ENCODE assay signal across 8 mouse cellular contexts in the genomic region with DNA sequence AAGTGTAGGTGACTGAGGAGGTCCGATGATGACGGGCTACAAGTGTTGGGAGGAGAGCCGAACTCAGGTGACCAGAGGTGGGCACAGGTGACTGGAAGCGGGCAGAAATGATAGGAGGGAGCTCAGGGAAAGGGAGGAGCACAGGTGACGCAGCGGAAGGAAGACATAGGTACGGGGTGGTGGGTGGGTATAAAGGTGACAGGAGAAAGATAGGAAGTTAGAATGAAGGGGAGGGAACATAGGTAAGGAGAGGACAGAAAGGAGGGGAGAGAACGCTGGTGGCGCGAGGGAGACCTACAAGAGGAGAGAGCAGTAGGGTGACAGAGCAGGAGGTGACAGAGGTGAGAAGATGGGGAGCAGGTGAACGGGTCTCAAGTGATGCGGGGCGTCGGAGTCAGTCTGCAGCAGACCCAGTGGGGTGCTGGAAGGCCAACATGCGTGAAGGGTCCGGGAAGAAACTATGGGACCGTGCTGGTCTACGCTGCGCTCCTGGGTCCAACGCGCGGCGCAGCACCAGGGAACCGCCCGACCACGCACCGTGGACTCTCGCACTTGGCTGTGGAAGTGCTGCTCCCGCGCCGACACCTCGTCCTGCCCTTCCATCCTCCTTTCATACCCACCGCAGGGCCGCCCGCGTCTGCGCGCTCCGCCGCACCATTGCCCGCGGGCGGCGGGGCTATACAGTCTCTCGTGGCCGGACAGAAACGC. TPM values are rescaled to one million over a fixed set of nuclear protein-coding genes. Genes with fewer than 3 reads are reported as not detected.
DNase-seq lines count a peak whose midpoint lies in the region; ATAC-seq and TF ChIP-seq lines count a peak whose summit lies in the region.

No protein-coding gene starts in this region.

- ATAC-seq in intestine, postnatal 0 days, result peak; percentile 76
- ATAC-seq in liver, embryonic 11.5 days (replicated peaks; ENCODE audit: low FRiP score), result peak; percentile 66
- ATAC-seq in midbrain, embryonic 16.5 days, result peak; percentile 89

- no peak overlapping the region for H3K27ac ChIP-seq in ES-E14 (ENCODE audit: insufficient read depth, low read depth, low read length, poor library complexity, severe bottlenecking)
- H3K27ac ChIP-seq in intestine, postnatal 0 days (ENCODE audit: low read depth, low read length), result peak overlapping the region; percentile 85
- peak overlapping the region; percentile 81 for H3K27ac ChIP-seq in liver, embryonic 11.5 days (ENCODE audit: low read depth, low read length)
- H3K27ac ChIP-seq in midbrain, embryonic 16.5 days (ENCODE audit: low read length), result peak overlapping the region; percentile 84

- H3K4me3 ChIP-seq in C2C12 (ENCODE audit: insufficient read depth, poor library complexity, severe bottlenecking) (peak overlapping the region; percentile 48), ES-E14 (ENCODE audit: insufficient read depth in 1 of 2, low read depth in 1 of 2, low read length in 2 of 2, poor library complexity in 1 of 2, severe bottlenecking in 1 of 2) (peak overlapping the region; percentile 79 to 94)
- peak overlapping the region; percentile 78 for H3K4me3 ChIP-seq in erythroblast, embryonic 14.5 days (replicated peaks)
- peak overlapping the region; percentile 85 for H3K4me3 ChIP-seq in intestine, postnatal 0 days (ENCODE audit: low read depth, low read length)
- peak overlapping the region; percentile 76 for H3K4me3 ChIP-seq in liver, embryonic 11.5 days (ENCODE audit: low read depth, low read length)
- H3K4me3 ChIP-seq in midbrain, embryonic 16.5 days (ENCODE audit: low read depth, low read length), result peak overlapping the region; percentile 94

- H3K9ac ChIP-seq in ES-E14 (ENCODE audit: insufficient read depth, low read depth, low read length, poor library complexity, severe bottlenecking), result peak overlapping the region; percentile 81
- H3K9ac ChIP-seq in intestine, postnatal 0 days (ENCODE audit: low read depth, low read length), result peak overlapping the region; percentile 77
- peak overlapping the region; percentile 74 for H3K9ac ChIP-seq in liver, embryonic 11.5 days (ENCODE audit: low read depth, low read length)
- peak overlapping the region; percentile 97 for H3K9ac ChIP-seq in midbrain, embryonic 16.5 days (ENCODE audit: low read depth, low read length)

- peak overlapping the region; percentile 96 for H3K4me2 ChIP-seq in intestine, postnatal 0 days (replicated peaks; ENCODE audit: low read depth)
- H3K4me2 ChIP-seq in liver, embryonic 11.5 days, result peak overlapping the region; percentile 96
- peak overlapping the region; percentile 95 for H3K4me2 ChIP-seq in midbrain, embryonic 16.5 days (ENCODE audit: low read length)

- H3K36me3 ChIP-seq in C2C12 (ENCODE audit: control insufficient read depth, insufficient read depth) (no peaks in the 10 kb centered on the region), ES-E14 (ENCODE audit: control insufficient read depth, insufficient read depth, low read length, poor library complexity, severe bottlenecking) (peaks cover 2% of the 10 kb centered on the region; the same call in 1 of the 2 replicates)
- H3K36me3 ChIP-seq in erythroblast, embryonic 14.5 days (ENCODE audit: control insufficient read depth), result no peaks in the 10 kb centered on the region
- H3K36me3 ChIP-seq in intestine, postnatal 0 days (ENCODE audit: control insufficient read depth, insufficient read depth), result no peaks in the 10 kb centered on the region
- no peaks in the 10 kb centered on the region for H3K36me3 ChIP-seq in liver, embryonic 11.5 days (ENCODE audit: control insufficient read depth, insufficient read depth, low read length)
- no peaks in the 10 kb centered on the region for H3K36me3 ChIP-seq in midbrain, embryonic 16.5 days (ENCODE audit: control insufficient read depth, insufficient read depth, low read length)

- H3K79me3 ChIP-seq in C2C12 (ENCODE audit: low read depth), result no peaks in the 10 kb centered on the region

- peak overlapping the region; percentile 44 for H3ac ChIP-seq in C2C12 (ENCODE audit: control insufficient read depth, insufficient read length, low read depth)

- no peaks in the 10 kb centered on the region for H3K79me2 ChIP-seq in C2C12 (ENCODE audit: control insufficient read depth, insufficient read depth)

- no peaks in the 10 kb centered on the region for H3K9me3 ChIP-seq in ES-E14 (ENCODE audit: control insufficient read depth, insufficient read depth, low read depth, low read length)
- no peaks in the 10 kb centered on the region for H3K9me3 ChIP-seq in erythroblast, embryonic 14.5 days (ENCODE audit: control insufficient read depth, low read length)
- H3K9me3 ChIP-seq in intestine, postnatal 0 days (ENCODE audit: control insufficient read depth), result no peaks in the 10 kb centered on the region
- H3K9me3 ChIP-seq in liver, embryonic 11.5 days (ENCODE audit: control insufficient read depth, low read length), result no peaks in the 10 kb centered on the region
- no peaks in the 10 kb centered on the region for H3K9me3 ChIP-seq in midbrain, embryonic 16.5 days (replicated peaks; ENCODE audit: control insufficient read depth, low read length, poor library complexity, severe bottlenecking)

- DNase-seq in ES-E14 (ENCODE audit: low read depth, low spot score), result no peak
- DNase-seq in liver, embryonic 11.5 days (ENCODE audit: low spot score), result no peak
- no peak for DNase-seq in adrenal gland, adult 8-10 months
- no peak for DNase-seq in adrenal gland, postnatal 4 days (ENCODE audit: low spot score in 2 of 2)

- H3K27me3 ChIP-seq in C2C12 (ENCODE audit: control insufficient read depth, insufficient read depth, insufficient read length), result no peaks in the 10 kb centered on the region
- H3K27me3 ChIP-seq in erythroblast, embryonic 14.5 days (ENCODE audit: control insufficient read depth), result peaks cover 6% of the 10 kb centered on the region
- H3K27me3 ChIP-seq in intestine, postnatal 0 days (replicated peaks; ENCODE audit: control insufficient read depth, insufficient read depth, low read length), result no peaks in the 10 kb centered on the region
- peaks cover 4% of the 10 kb centered on the region for H3K27me3 ChIP-seq in liver, embryonic 11.5 days (replicated peaks; ENCODE audit: control insufficient read depth, insufficient read depth, low read length)
- no peaks in the 10 kb centered on the region for H3K27me3 ChIP-seq in midbrain, embryonic 16.5 days (ENCODE audit: control insufficient read depth, insufficient read depth, low read depth, low read length)

- peaks cover 3 to 5% of the 10 kb centered on the region in 2 experiments; a peak in 3 of 4 replicates for H3K4me1 ChIP-seq in ES-E14 (ENCODE audit: control insufficient read depth in 2 of 2, insufficient read depth in 2 of 2, low read length in 2 of 2, poor library complexity in 1 of 2)
- H3K4me1 ChIP-seq in erythroblast, embryonic 14.5 days (ENCODE audit: control insufficient read depth), result peaks cover 39% of the 10 kb centered on the region
- 0 out of 2 replicates have a peak, but pooled peaks cover 7% of the 10 kb centered on the region for H3K4me1 ChIP-seq in intestine, postnatal 0 days (replicated peaks; ENCODE audit: control insufficient read depth, insufficient read depth, low read length)
- H3K4me1 ChIP-seq in liver, embryonic 11.5 days (replicated peaks; ENCODE audit: control insufficient read depth, insufficient read depth, low read length), result peaks cover 5% of the 10 kb centered on the region; the same call in 1 of the 2 replicates
- peaks cover 12% of the 10 kb centered on the region for H3K4me1 ChIP-seq in midbrain, embryonic 16.5 days (ENCODE audit: control insufficient read depth, insufficient read depth, low read length)

- no peak for TF ChIP-seq CTCF in C2C12 (IDR thresholded peaks at IDR 0.05; ENCODE audit: control insufficient read depth, insufficient read depth, insufficient read length)
- no peak for TF ChIP-seq CTCF in intestine, postnatal 0 days (IDR thresholded peaks at IDR 0.05; ENCODE audit: low read depth)

- WGBS in intestine, postnatal 0 days, result under 1% methylated on average over 44 of the region's 47 CpGs
- WGBS in liver, embryonic 11.5 days, result 1% methylated on average over 47 of the region's 47 CpGs
- under 1% methylated on average over 46 of the region's 47 CpGs for WGBS in midbrain, embryonic 16.5 days

- in situ Hi-C loops in ES-E14 (cut with MboI; ENCODE audit: low sequenced_read_pairs in 2 of 2, unreplicated experiment in 2 of 2), result no loop called here

TF ChIP-seq in C2C12, 6 proteins besides CTCF, POLR2A, EP300 and RAD21:
- TF ChIP-seq FOSL1 (IDR thresholded peaks at IDR 0.05; ENCODE audit: insufficient read depth, low read length, poor library complexity, severe bottlenecking), result no peak

TF ChIP-seq in ES-E14, 5 proteins besides CTCF, POLR2A, EP300 and RAD21:
- TF ChIP-seq MAFK (IDR thresholded peaks at IDR 0.05; ENCODE audit: insufficient read depth, low read depth, low read length), result no peak
- no peak for TF ChIP-seq ZC3H11A (IDR thresholded peaks at IDR 0.05; ENCODE audit: borderline replicate concordance, low read depth, low read length)
- no peak for TF ChIP-seq HCFC1 (IDR thresholded peaks at IDR 0.05; ENCODE audit: borderline replicate concordance, insufficient read depth, low read length)
- TF ChIP-seq CHD2 (IDR thresholded peaks at IDR 0.05; ENCODE audit: low read depth, low read length), result no peak
- no peak for TF ChIP-seq ZNF384 (IDR thresholded peaks at IDR 0.05; ENCODE audit: low read depth, low read length)

RNA-seq across cellular contexts. Expression of a gene that starts 0.4 kb away (rescaled TPM):
- polyA plus RNA-seq in C2C12 (2012; fragmentation: generic; extraction: Trizol), result 1.8 TPM
- 7.4 and 9.6 TPM in 2 replicates for total RNA-seq in ES-E14 (2012; rRNA removed)
- polyA plus RNA-seq in erythroblast, embryonic 14.5 days (2012), result 0.04 and 0.17 TPM in 2 replicates
- polyA plus RNA-seq in intestine, postnatal 0 days (2015; fragmentation: Nextera tagmentation; extraction: Ambion mirVana), result 9.0 and 11.1 TPM in 2 replicates
- 6.5 and 6.6 TPM in 2 replicates for polyA plus RNA-seq in liver, embryonic 11.5 days (2014; fragmentation: Nextera tagmentation; extraction: Ambion mirVana)
- 44.0 and 46.2 TPM in 2 replicates for polyA plus RNA-seq in midbrain, embryonic 16.5 days (2015; fragmentation: Nextera tagmentation; extraction: Ambion mirVana)
- total RNA-seq in adrenal gland, adult 8-10 months (2022), result 10 to 100 TPM in 3 of 4 experiments, 1 to 10 TPM in 1; 9.7 to 15.2 (median 11.7) TPM
- 10 to 100 TPM; 11.9 to 15.2 TPM for total RNA-seq in adrenal gland, postnatal 4 days (2021)

RNA-seq across cellular contexts. Expression of a gene that starts 56.7 kb away (rescaled TPM):
- polyA plus RNA-seq in C2C12 (2012; fragmentation: generic; extraction: Trizol), result 13.5 TPM
- 30.1 and 33.0 TPM in 2 replicates for total RNA-seq in ES-E14 (2012; rRNA removed)
- polyA plus RNA-seq in erythroblast, embryonic 14.5 days (2012), result 0.27 and 0.35 TPM in 2 replicates
- polyA plus RNA-seq in intestine, postnatal 0 days (2015; fragmentation: Nextera tagmentation; extraction: Ambion mirVana), result 14.5 and 16.0 TPM in 2 replicates
- polyA plus RNA-seq in liver, embryonic 11.5 days (2014; fragmentation: Nextera tagmentation; extraction: Ambion mirVana), result 35.6 and 38.1 TPM in 2 replicates
- 21.1 and 21.3 TPM in 2 replicates for polyA plus RNA-seq in midbrain, embryonic 16.5 days (2015; fragmentation: Nextera tagmentation; extraction: Ambion mirVana)
- total RNA-seq in adrenal gland, adult 8-10 months (2022), result 10 to 100 TPM; 36.1 to 44.6 (median 39.2) TPM
- 10 to 100 TPM; 45.0 to 50.9 TPM for total RNA-seq in adrenal gland, postnatal 4 days (2021)

Comparison
In these comparisons a context has a peak if more than half of its experiments do, and no peak if none do; other contexts are left out.
1. RNA of a gene that starts 56.7 kb away (polyA plus RNA-seq): 35.6 to 38.1 TPM in liver, embryonic 11.5 days, 21.1 to 21.3 TPM in midbrain, embryonic 16.5 days, 14.5 to 16.0 TPM in intestine, postnatal 0 days and 13.5 TPM in C2C12 (single experiment); 0.27 to 0.35 TPM in erythroblast, embryonic 14.5 days; every median in the first group is over 10 times any median in the second.
2. Peak in every context shown above with its lines, with median percentiles within 50 percentile points of each other: H3K4me3 ChIP-seq, H3K9ac ChIP-seq, ATAC-seq and H3K4me2 ChIP-seq.